Mouse (Mus musculus) retina, postnatal 7 days (tissue): Measurements from ENCODE around the gene Trim80.
"Not testable (repeated sequence)": the region's sequence is repeated elsewhere in the genome, so short reads cannot be mapped to it uniquely, and the experiment has no call there.

ENCODE experiments used
- DNase-seq: peaks from one replicate; pipeline ENCODE4 v3.0.0-alpha.2; 2012; ENCODE audit warnings: low read depth, low spot score

Gene Trim80

GRCm38 (mm10) chr11:115427482-115428331 lies 12.6 kb upstream of the Trim80 start:
- peak; percentile 79 for DNase-seq

DNA sequence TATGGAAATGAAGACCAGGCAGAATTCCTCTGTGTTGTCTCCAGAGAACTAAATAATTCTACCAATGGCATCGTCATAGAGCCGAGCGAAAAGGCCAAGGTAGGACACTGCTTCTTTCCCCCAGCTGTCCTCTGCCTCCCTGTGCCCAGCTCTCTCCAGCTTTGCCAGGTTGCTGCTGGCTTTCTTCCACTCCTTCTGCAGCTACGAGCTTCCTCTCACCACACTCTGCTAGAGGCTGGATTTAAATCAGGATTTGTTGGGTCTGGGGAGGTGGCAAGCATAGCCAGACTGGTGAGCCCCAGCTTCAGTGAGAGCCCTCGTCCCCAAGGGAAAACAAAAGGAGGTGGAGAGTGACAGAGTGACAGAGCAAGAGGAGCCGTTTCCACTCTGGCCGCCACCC lies 11.0 kb upstream of the Trim80 start:
- DNase-seq, result no peak

- DNase-seq, result no peak
Measured at GRCm38 (mm10) chr11:115430561-115430960, 9.8 kb upstream of the Trim80 start.

GRCm38 (mm10) chr11:115432814-115433213 lies 7.5 kb upstream of the Trim80 start:
- DNase-seq, result no peak

- no peak for DNase-seq
Measured at GRCm38 (mm10) chr11:115433342-115433741, 7.0 kb upstream of the Trim80 start.

DNA sequence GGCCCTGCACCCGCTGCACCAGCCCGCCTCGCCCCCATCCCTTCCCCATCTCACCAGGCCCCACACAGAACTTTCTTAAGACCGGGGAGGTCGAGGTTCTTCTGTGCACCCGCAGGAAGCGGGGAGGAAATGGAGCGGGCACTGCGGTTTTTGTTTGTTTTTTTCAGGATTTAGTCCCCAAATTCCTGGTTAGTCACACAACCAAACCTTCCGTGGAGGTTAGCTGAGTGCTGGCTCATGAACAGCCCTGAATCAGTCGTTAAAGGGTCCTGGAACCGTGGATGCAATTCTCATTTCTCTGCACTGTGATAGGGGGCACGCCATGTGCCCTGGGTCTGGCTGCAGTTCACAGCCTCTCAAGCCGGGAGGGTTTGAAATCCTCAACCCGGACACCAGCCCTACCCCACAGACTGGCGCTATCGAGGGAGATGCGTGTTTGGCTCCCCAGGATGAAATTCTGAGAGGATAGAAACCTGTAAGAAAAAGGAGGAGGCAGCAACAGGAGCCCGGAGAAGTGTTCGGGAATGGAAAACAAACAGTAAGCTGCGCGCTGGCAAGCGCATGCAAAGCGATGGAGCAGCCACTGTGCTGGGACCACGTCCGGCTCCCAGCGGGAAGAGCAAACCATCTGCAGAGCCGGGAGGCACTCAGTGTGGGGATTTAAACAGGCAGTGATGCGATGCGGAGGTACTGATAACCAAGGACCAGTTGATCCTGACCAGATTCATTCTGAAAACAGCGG lies 4.6 kb upstream of the Trim80 start:
- no peak for DNase-seq

DNA sequence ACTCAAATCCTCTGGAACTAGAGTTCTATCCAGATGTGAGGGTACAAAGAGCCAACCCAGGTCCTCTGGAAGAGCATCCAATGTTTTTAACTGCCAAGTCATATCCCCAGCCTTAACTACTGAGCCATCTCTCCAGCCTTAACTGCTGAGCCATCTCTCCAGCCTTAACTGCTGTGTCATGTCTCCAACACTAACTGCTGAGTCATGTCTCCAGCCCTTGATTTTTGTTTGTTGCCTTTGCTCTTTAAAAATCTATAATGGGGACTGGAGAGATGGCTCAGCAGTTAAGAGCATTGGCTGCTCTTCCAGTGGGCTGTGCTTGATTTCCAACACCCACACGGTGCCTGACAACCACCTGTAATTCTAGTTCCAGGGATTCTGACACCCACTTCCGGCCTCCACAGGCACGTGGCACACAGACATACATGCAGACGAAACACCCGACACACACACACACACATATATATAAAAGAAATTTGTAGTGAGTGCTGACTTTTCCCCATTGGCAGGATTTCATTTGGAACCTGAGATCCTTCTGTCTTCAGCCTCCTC lies 2.7 kb upstream of the Trim80 start:
- DNase-seq, result no peak

GRCm38 (mm10) chr11:115439326-115439725 lies 1.0 kb upstream of the Trim80 start:
- no peak for DNase-seq

DNA sequence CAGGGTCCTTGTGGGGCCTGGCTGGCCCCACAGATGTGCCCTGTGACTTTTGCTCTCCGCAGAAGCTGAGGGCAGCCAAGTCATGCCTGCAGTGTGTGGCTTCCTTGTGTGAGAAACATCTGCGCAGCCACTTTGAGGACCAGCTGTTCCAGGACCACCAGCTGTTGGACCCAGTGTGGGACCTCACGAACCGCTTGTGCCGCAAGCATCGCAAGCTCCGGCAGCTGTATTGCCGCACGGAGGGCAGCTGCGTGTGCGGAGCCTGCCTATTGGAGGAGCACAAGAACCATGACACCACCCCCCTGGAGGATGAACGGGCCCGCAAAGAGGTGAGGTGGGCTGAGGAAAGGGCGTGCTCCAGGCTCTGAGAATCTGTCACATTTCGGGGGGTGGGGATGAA lies 1.1 kb downstream of the Trim80 start:
- no peak for DNase-seq

- no peak for DNase-seq
Measured at GRCm38 (mm10) chr11:115446906-115447305, 6.6 kb downstream of the Trim80 start.

- DNase-seq, result no peak
Measured at GRCm38 (mm10) chr11:115447321-115447885, 7.1 kb downstream of the Trim80 start.

DNA sequence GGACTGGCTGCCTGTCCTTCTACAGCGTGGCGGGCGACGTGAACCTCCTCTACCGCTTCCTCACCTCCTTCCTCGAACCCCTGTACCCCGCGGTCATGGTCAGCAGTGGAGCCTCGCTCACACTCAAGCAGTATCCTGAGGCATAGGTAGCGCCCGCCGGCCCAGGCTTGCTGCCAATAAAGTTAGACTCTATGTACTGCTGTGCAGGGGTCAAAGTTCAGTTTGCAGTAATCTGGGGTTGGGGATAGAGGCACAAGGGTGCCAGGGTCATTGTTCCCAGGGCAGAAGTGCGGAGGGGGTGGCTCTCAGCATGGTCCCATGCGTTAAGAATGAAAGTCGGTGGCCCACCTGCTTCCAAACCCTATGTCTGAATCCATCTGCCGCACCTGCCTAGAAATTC lies 7.7 kb downstream of the Trim80 start:
- no peak for DNase-seq

GRCm38 (mm10) chr11:115448998-115449397 lies 8.7 kb downstream of the Trim80 start:
- no peak for DNase-seq

- DNase-seq, result no peak
Measured at GRCm38 (mm10) chr11:115450176-115450575, 9.8 kb downstream of the Trim80 start.

DNA sequence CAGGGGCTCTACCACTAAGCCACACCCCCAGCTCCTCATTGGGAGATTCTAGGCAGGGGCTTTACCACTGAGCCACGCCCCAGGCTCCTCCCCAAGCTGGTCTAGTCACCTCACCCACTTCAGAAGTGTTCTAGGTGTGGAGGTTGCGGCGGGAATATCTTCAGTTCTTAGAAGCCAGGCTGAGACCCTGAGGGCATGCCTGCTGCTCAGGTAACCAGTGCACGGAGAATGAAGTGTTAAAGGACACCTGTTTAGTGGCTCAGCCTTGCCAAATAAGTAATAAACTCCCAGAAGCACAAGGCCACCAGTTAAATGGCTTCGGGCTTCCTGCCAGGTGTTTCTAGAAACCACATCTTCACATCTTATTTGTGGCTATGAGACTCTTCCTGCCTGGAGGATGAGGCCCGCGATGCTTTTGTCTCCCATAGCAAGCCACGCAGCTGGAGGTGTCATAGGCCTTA lies 11.5 kb downstream of the Trim80 start:
- no peak for DNase-seq

DNA sequence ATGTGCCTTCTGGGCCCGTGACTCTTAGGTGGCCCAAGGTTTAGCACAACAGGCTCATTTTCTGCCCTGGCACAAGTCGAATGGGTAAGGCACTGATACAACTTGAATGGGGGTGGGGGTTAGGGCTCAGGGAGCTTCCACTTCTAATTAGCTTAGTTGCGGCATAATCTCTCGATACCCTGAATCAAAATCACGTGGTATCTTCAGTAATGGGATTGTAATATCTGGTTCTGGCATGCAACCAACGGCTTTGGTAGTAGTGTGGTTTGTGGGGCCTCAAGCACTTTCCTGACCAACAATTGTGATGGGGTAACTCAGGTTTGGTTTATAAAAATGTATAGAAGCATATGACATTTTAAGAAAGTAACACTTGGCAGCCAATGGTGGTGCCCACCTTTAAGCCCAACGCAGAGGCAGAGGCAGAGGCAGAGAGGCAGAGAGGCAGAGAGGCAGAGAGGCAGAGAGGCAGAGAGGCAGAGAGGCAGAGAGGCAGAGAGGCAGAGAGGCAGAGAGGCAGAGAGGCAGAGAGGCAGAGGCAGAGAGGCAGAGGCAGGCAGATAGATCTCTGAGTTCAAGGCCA lies 12.0 kb downstream of the Trim80 start:
- peak; percentile 79 for DNase-seq

GRCm38 (mm10) chr11:115453306-115453705 lies 13.0 kb downstream of the Trim80 start:
- DNase-seq, result no peak

GRCm38 (mm10) chr11:115454822-115455221 lies 14.5 kb downstream of the Trim80 start:
- not testable (repeated sequence) for DNase-seq

GRCm38 (mm10) chr11:115455619-115456018 lies 15.3 kb downstream of the Trim80 start:
- no peak for DNase-seq

DNA sequence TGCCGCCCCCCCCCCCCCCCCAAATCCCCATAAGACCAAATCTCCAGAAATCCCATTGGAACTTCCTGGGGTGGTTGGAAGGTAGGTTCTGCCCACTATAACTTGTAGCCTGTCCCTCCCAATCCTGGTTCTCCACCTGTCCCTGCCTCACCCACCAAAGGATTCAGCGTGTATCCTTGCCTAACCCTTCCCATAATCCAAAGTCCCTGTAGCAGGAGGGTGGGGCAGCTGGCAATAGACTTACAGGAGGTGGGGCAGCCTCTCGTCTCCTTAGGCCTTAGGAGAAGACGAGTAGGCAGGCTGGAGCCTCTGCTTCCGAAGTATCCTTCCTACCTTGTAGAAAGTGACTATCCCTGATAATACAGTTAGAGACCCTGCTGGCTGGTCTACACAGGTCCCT lies 15.8 kb downstream of the Trim80 start:
- DNase-seq, result no peak

GRCm38 (mm10) chr11:115457405-115457804 lies 17.1 kb downstream of the Trim80 start:
- no peak for DNase-seq

DNA sequence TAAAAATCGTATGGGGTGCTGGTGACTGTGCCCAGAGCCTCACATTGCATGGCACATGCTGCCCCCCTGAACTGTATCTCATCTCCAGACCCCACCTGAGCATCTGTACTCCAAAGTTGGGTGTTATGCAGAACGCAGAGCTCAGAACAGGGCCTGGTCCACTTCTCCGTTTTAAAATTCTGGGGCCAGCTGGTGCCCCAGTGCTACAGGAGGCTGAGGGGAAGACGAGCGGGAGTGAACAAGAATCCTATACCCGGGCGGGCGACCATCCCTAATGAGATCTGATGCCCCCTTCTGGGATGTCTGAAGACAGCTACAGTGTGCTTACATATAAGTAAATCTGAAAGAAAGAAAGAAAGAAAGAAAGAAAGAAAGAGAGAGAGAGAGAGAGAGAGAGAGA lies 20.6 kb downstream of the Trim80 start:
- no peak for DNase-seq
